Mouse (Mus musculus) thymus, adult 2 months (tissue): Measurements from ENCODE around the gene Dnah14. TPM values are rescaled to one million over a fixed set of nuclear protein-coding genes. Genes with fewer than 3 reads are reported as not detected.

Experiments used
- DNase-seq: peaks from one replicate; pipeline ENCODE4 v3.0.0; 2021
- H3K27ac ChIP-seq: fragments of 200-500 bp; 2 replicates; pipeline ENCODE4 v1.5.1; 2012; ENCODE audit warnings: low read length, control low read depth; ENCODE audit not compliant: control insufficient read depth, insufficient read depth
- H3K27me3 ChIP-seq: fragments of 200-500 bp; 2 replicates; pipeline ENCODE4 v1.6.1; 2012; ENCODE audit warnings: mild to moderate bottlenecking, low read length, moderate library complexity, mixed read lengths; ENCODE audit not compliant: control insufficient read depth, insufficient read depth
- H3K36me3 ChIP-seq: fragments of 200-500 bp; 2 replicates; pipeline ENCODE4 v1.6.1; 2012; ENCODE audit warnings: mild to moderate bottlenecking, low read length, moderate library complexity; ENCODE audit not compliant: control insufficient read depth, insufficient read depth
- H3K4me1 ChIP-seq: fragments of 200-500 bp; replicated peaks from 2 replicates; pipeline ENCODE4 v1.6.1; 2012; ENCODE audit warnings: low read length; ENCODE audit not compliant: control insufficient read depth, insufficient read depth
- H3K4me3 ChIP-seq: fragments of 200-500 bp; 2 replicates; pipeline ENCODE4 v1.5.1; 2012; ENCODE audit warnings: mild to moderate bottlenecking, low read length, control low read depth, moderate library complexity; ENCODE audit not compliant: control insufficient read depth, insufficient read depth
- CTCF ChIP-seq: fragments of 200-500 bp; IDR thresholded peaks from 2 replicates; pipeline ENCODE4 v1.5.1; 2012; ENCODE audit warnings: mild to moderate bottlenecking, control low read depth, low read length, moderate library complexity, borderline replicate concordance; ENCODE audit not compliant: control insufficient read depth, poor library complexity, insufficient read depth; ENCODE audit errors: extremely low read depth
- POLR2A ChIP-seq: fragments of 200-500 bp; IDR thresholded peaks from 2 replicates; pipeline ENCODE4 v1.6.1; 2012; ENCODE audit warnings: mild to moderate bottlenecking, low read length, control low read depth, moderate library complexity; ENCODE audit not compliant: control insufficient read depth, poor library complexity, insufficient read depth; ENCODE audit errors: extremely low read depth
- WGBS: fragments of 180-500 bp; shearing (Covaris S2); methylation state at CpG from one replicate; pipeline ENCODE4 v1.1.7; 2018; 5-methylcytosine and 5-hydroxymethylcytosine counted together
- polyA plus RNA-seq: library from polyadenylated mRNA; depleted of rRNA; stranded (reverse); fragments of >200 nt; gene quantifications from 2 replicates; pipeline ENCODE4 v1.2.3, GENCODE M21; 2012; rRNA removed

Dnah14 gene
- polyA plus RNA-seq = 0.09 TPM in 1 of 2 replicates, not detected in the other

GRCm38 (mm10) chr1:181576322-181576721, at the start of gene Dnah14:
Gene Dnah14 (plus strand): TSS chr1:181576559.
- 87% methylated on average over 12 of the region's 12 CpGs for WGBS

DNA sequence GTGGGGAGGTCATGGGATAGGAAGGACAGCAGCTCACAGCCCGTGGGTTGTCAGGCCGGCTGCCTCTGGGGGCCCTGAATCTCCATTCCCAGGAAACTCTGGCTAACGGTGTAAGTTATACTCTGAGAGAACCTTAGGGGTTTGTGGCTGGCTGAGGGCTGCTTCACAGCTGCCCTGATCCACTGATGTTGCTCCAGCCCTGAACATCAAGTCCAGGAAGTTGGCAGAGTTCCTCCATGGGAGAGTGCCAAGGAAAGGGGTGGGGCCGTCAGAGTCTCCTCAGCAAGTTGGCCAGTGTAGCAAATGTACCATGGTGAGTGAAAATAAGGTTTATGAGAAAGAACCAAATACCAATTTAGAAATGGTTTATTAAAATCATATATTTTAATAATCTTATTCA, 47.0 kb upstream of the Dnah14 start:
- WGBS = 69% methylated on average over 4 of the region's 4 CpGs
- no peak for TF ChIP-seq CTCF
- no peak for TF ChIP-seq POLR2A
- Histone ChIP-seq H3K4me1 (no peaks in the 10 kb centered on the region), H3K27me3 (no peaks in the 10 kb centered on the region), H3K36me3 (no peaks in the 10 kb centered on the region), H3K27ac (no peak overlapping the region), H3K4me3 (no peak overlapping the region)
- DNase-seq = no peak

More at GRCm38 (mm10) chr1:181576322-181576721, at the start of gene Dnah14:
- Histone ChIP-seq H3K27ac (no peak within 1 kb of the TSS), H3K4me3 (no peak within 1 kb of the TSS), H3K36me3 (no peaks in the 10 kb centered on the region), H3K4me1 (no peaks in the 10 kb centered on the region), H3K27me3 (no peaks in the 10 kb centered on the region)
- TF ChIP-seq CTCF = no peak
- TF ChIP-seq POLR2A = no peak
- DNase-seq = no peak

DNA sequence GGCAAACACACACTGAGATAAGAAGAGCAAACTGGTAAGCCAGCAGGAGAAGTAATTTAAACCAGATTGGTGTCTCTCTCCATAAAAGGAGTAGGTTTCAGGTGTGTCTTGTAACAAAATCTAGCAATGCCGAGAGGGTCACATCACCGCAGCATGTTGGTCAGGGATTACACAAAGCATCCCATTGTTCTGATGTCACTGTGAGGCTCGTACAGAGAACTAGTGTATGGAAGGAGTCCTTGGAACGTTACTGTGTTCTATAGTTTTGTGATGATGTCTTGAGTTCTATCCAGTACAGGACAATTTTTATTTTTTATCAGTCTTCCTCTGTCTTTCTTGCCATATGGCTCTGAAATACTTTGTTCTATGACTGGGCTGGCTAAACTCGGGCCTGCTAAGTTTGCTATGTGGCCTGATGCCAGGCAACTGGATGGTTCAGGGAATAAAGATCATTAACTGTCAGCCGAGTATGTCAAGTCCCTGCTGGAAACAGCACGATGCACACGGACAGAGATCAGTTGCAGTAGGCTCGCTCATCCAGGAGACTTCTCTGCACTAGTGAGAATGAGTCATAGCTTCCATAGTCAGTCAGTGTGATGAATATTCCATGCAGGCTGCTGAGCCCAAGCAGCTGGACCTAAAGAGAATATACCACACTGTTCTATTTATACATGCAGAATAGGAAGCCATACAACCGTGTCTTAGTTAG, 41.0 kb upstream of the Dnah14 start:
- no peak overlapping the region for H3K4me3 ChIP-seq
- TF ChIP-seq POLR2A (no peak), CTCF (no peak)
- H3K36me3 ChIP-seq = no peaks in the 10 kb centered on the region
- DNase-seq = no peak
- no peaks in the 10 kb centered on the region for H3K4me1 ChIP-seq
- H3K27me3 ChIP-seq = no peaks in the 10 kb centered on the region
- WGBS = 80% methylated on average over 10 of the region's 10 CpGs
- H3K27ac ChIP-seq = no peak overlapping the region

- Histone ChIP-seq H3K4me3 (no peak overlapping the region), H3K36me3 (no peaks in the 10 kb centered on the region), H3K4me1 (no peaks in the 10 kb centered on the region), H3K27ac (no peak overlapping the region), H3K27me3 (no peaks in the 10 kb centered on the region)
- WGBS = 92% methylated on average over 9 of the region's 9 CpGs
- no peak for TF ChIP-seq POLR2A
- TF ChIP-seq CTCF = no peak
- no peak for DNase-seq
These were observed 38.5 kb upstream of the Dnah14 start for GRCm38 (mm10) chr1:181537627-181538525.

DNA sequence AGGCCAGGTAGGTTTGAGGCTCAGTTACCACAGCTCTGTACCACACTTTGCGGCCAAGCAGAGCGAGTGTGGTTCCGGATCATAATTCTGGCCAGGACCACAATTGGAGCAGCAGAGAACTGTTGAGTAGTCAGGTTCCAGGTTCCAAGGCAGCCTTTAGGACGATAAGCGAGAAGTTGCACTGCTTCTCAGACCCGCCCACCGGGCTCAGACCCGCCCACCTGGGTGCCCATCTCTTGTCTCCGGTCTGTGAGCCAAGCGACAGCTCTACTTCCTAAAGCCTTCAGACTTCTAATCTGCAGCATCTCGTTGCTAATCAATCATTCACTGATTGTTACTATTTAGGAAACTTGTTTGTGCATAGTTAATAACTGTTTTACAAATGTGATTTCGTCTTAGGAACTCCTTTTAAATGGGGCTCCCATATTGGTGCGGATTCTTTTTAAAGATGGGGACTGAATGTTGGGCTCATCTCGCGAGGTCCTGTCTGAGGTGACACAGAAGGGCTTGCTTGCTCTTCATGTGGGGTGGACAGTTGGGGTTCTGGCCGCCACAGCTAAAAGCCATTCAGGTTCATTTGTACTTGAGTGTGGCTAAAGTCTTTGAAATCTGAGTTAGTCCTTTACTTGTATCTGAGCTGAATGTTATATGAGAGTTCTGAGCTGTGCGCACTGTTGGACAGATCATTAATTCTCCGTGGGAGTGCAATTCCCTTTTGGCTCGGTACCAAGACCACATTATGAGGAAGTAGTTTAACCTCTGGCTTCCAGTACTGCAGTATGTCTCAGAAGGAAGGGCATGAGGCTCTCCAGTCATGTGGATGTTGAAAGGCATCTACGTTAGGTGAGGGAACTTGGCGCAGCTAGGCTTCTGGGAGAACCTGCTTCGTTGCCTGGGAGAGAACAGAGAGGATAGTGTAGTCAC, 36.3 kb upstream of the Dnah14 start:
- Histone ChIP-seq H3K4me3 (no peak overlapping the region), H3K27me3 (no peaks in the 10 kb centered on the region), H3K27ac (no peak overlapping the region), H3K36me3 (no peaks in the 10 kb centered on the region), H3K4me1 (no peaks in the 10 kb centered on the region)
- no peak for DNase-seq
- TF ChIP-seq POLR2A (no peak), CTCF (no peak)
- 38% methylated on average over 22 of the region's 22 CpGs for WGBS

DNA sequence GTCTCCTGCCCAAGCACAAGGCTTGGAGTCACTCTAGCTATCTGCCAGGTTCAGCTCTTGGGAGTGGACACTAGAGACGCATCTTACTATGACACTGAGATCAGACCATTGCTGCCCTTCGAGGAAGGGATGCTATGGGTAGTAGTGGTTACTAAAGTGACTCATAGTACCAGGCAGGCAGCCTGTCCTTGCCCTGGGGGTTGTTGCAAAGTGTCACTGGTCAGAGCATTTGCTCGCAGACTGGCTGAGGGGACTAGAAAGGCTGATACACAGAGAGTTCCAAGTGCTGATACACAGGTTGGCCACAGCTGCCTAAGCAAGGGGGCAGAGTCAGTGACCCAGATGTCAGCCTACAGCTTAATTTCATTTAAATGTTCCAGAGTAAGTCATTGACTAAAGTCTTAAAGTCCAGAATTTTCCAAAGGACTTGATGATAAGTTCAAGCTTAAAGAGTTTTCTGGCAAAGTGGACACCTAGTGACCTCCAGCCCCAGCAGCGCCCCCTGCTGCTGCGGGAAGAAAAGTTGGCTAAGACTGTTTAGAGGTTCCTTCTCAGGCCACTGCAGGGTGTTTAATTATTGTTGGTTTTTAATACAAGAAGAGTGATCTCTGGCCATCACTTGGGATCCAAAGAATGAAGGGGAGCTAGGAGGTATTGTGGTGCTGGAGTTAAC, 32.5 kb upstream of the Dnah14 start:
- no peak for TF ChIP-seq POLR2A
- TF ChIP-seq CTCF = no peak
- Histone ChIP-seq H3K36me3 (no peaks in the 10 kb centered on the region), H3K4me3 (no peak overlapping the region), H3K27me3 (no peaks in the 10 kb centered on the region), H3K4me1 (no peaks in the 10 kb centered on the region), H3K27ac (no peak overlapping the region)
- 86% methylated on average over 5 of the region's 5 CpGs for WGBS
- peak; percentile 8 for DNase-seq
